Mouse (Mus musculus): Measurements from ENCODE around the gene Ube2b.

Ube2b gene

GRCm38 (mm10) chr11:51935636-51936434 is 64.7 kb downstream of the Ube2b start:
- no peak for DNase-seq (ENCODE audit: low spot score)

Data from layer of hippocampus, adult 11-12 months (tissue).